Mouse (Mus musculus) left cerebral cortex, adult 6 months (tissue): ENCODE measurements around the gene Dtx3l. TPM values are rescaled to one million over a fixed set of nuclear protein-coding genes. Genes with fewer than 3 reads are reported as not detected.

Experiments used
- long read RNA-seq, 2 experiments: library from polyadenylated mRNA; unstranded; transcript quantifications; one replicate each; pipeline ENCODE4 v2.0.0; 2019 to 2020
- polyA plus RNA-seq: library from polyadenylated mRNA; unstranded; fragments of <200 nt; fragmentation: Nextera tagmentation; gene quantifications from 2 replicates; pipeline ENCODE4 v1.2.3, GENCODE M21; 2021

Gene Dtx3l
- 1.4 and 1.7 TPM in 2 replicates for polyA plus RNA-seq
- long read RNA-seq, experiment 1, full-length matches to known transcripts: 3 of 3 reads
- long read RNA-seq, experiment 1, partial matches to known transcripts: 0 of 3 reads
- long read RNA-seq, experiment 1, other reads (novel, unspliced or antisense): 0 of 3 reads
- long read RNA-seq, experiment 2, partial matches to known transcripts: 0 of 1 reads
- long read RNA-seq, experiment 2, other reads (novel, unspliced or antisense): 1 of 1 reads

GRCm38 (mm10) chr16:35938211-35939151 lies at the start of gene Dtx3l, which contains the start of gene Parp9:
Dtx3l (minus strand) TSS chr16:35939151.
Parp9 (plus strand) TSS chr16:35938470.

GRCm38 (mm10) chr16:35978450-35978849 lies 39.5 kb upstream of the Dtx3l start, which contains the start of gene Kpna1:
Kpna1 (plus strand) TSS chr16:35978750.

Other genes starting within 250 kb of the Dtx3l start
- gene Dirc2, start 169.8 kb downstream of the Dtx3l start, polyA plus RNA-seq: 6.4 TPM in 2 replicates
- gene Hspbap1, start 168.8 kb downstream of the Dtx3l start, polyA plus RNA-seq: 4.4 and 4.6 TPM in 2 replicates
- gene Parp14, start 67.6 kb downstream of the Dtx3l start, polyA plus RNA-seq: 0.16 and 0.21 TPM in 2 replicates
- gene Parp9, start 681 bp downstream of the Dtx3l start, polyA plus RNA-seq: 2.0 and 2.3 TPM in 2 replicates
- gene Kpna1, start 39.6 kb upstream of the Dtx3l start, polyA plus RNA-seq: 38.2 and 56.5 TPM in 2 replicates
- 3.6 and 5.3 TPM in 2 replicates for gene Wdr5b, start 102.0 kb upstream of the Dtx3l start, polyA plus RNA-seq
- 240 and 250 TPM in 2 replicates for gene Fam162a, start 132.4 kb upstream of the Dtx3l start, polyA plus RNA-seq
- gene Ccdc58, start 132.5 kb upstream of the Dtx3l start, polyA plus RNA-seq: 23.1 and 26.5 TPM in 2 replicates
- not detected in 2 replicates for gene Csta1, start 192.1 kb upstream of the Dtx3l start, polyA plus RNA-seq
- not detected in 2 replicates for gene Stfa2l1, start 217.7 kb upstream of the Dtx3l start, polyA plus RNA-seq
- gene Gm5483, start 245.1 kb upstream of the Dtx3l start, polyA plus RNA-seq: not detected in 2 replicates